Mouse (Mus musculus) sigmoid colon, adult 10 weeks (tissue): ENCODE results near the gene Slc25a28. TPM values are rescaled to one million over a fixed set of nuclear protein-coding genes. Genes with fewer than 3 reads are reported as not detected.

ENCODE experiments used
- polyA plus RNA-seq: library from polyadenylated mRNA; stranded (reverse); fragments of 350-450 nt; fragmentation: Illumina TruSeq; extraction: RNeasy Lipid Tissue Mini Kit (QIAGEN cat#74804); gene quantifications from one replicate; pipeline ENCODE4 v1.2.3, GENCODE M21; 2014; ENCODE audit warnings: low read depth, low replicate concordance

The Slc25a28 gene
- 5.8 TPM for polyA plus RNA-seq

DNA sequence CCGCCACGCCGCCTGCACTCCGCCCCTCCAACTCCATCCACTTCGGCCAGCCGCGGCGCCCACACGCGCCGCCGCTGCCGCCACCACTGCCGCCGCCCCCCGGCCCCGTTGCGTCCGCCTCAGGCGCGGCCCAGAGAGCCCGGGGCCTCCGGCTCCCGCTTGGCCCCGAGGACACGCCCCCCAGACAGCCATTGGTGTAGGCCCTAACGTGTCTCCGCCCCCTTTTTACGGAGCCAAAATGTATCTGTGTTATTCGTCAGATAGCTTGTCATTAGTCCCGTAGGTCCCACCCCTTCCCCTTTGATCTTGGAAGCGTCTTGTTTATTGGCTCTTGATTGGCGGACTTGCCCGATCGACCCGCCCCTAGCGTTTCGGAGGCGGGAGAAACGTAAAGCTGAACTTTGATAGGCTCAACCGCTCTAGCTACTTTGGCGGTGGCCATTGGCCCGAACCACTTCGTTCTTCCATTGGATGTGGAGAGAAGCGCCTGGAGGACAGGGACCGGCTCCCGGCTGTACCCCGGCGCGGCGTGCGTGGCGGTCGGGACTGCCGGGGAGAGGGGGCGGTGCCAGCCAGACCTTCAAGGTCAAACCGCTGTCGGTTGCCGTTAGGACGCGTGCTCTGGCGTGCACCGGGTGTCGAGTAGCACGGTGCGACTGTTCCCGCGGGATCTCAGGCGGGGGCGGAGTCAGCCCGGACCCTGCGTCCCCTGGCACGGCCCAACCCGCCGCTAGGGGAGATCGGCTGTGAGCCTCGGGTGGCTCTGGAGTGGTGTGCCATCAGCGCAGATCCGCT, at the start of gene Slc25a28:
TSS of gene Slc25a28 (minus strand) at position 152 of the 795 bp plus-strand sequence.

DNA sequence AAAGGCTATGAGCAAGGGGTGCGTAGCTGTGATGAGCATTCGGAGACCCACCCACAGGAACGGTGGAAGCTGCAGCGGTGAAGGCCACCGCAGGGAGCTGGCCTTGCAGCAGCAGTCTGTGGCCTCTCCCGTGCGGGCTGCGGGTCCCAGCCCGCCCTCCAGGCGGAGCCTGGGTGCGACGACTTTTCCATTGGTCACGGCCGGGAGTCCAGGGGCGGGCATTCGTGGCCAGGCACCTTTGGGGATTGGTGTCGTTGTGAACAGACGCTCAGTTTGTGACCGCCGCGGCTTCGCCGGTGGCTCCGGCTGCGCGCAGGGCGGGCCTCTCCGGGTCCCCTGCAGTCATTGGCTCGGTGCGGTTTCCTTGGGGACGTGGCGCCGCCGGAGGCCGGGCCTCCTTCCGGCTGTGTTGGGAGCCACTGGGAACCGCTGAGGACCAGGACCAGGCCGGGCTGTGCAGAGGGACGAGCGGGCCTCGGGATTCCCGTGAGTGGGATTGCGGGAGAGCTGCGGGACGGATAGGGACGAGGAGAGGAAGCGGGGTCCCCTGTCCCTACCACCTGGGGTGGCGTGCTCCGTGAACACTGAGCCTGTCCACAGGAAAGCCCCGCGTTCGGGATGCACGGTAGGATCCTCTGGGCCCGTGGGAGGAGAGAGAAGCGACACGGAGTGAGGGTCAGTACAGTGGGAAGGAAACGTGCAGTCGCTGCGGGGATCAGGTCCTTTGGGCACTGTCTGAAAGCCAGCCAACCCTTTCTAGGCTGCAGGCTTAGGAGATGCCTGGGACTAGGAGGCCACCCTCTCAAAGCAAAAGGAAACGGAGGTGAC, 15.0 kb upstream of the Slc25a28 start, which contains the start of gene Entpd7:
TSS of gene Entpd7 (plus strand) at position 254 of the 828 bp plus-strand sequence.

Other genes with a start within 250 kb of the Slc25a28 start
- 0.88 TPM for gene Cnnm1, start 234.4 kb downstream of the Slc25a28 start, polyA plus RNA-seq
- 7.0 TPM for gene Got1, start 150.3 kb downstream of the Slc25a28 start, polyA plus RNA-seq
- 1.2 TPM for gene Nkx2-3, start 62.6 kb downstream of the Slc25a28 start, polyA plus RNA-seq
- gene Entpd7, start 14.8 kb upstream of the Slc25a28 start, polyA plus RNA-seq, result 8.1 TPM
- gene Cutc, start 78.1 kb upstream of the Slc25a28 start, polyA plus RNA-seq, result 47.3 TPM
- gene Cox15, start 78.1 kb upstream of the Slc25a28 start, polyA plus RNA-seq, result 18.9 TPM
- 2.1 TPM for gene Abcc2, start 107.3 kb upstream of the Slc25a28 start, polyA plus RNA-seq